Mouse (Mus musculus) hindbrain, embryonic 11.5 days (tissue): ENCODE data around the gene Ccdc84. TPM values are rescaled to one million over a fixed set of nuclear protein-coding genes. Genes with fewer than 3 reads are reported as not detected.
"Not testable (repeated sequence)": the region's sequence is repeated elsewhere in the genome, so short reads cannot be mapped to it uniquely, and the experiment has no call there.

Experiments used
- ATAC-seq: fragments of 200-750 bp; cut with Nextera tagmentation; 2 replicates; pipeline ENCODE4 v1.8.0; 2017; ENCODE audit warnings: mild to moderate bottlenecking, moderate TSS enrichment, moderate library complexity; ENCODE audit not compliant: low FRiP score
- DNase-seq: peaks from one replicate; pipeline ENCODE4 v3.0.0-alpha.2; 2015; ENCODE audit warnings: low spot score
- H3K27ac ChIP-seq: fragments of 300-500 bp; sonication (generic); 2 replicates; pipeline ENCODE4 v1.5.1; 2014; ENCODE audit warnings: mild to moderate bottlenecking, low read depth, low read length
- H3K27me3 ChIP-seq: fragments of 300-500 bp; sonication (generic); 2 replicates; pipeline ENCODE4 v1.6.1; 2014; ENCODE audit warnings: mild to moderate bottlenecking, low read length, moderate library complexity, mixed read lengths; ENCODE audit not compliant: control insufficient read depth, insufficient read depth
- H3K36me3 ChIP-seq: fragments of 300-500 bp; sonication (generic); 2 replicates; pipeline ENCODE4 v1.6.1; 2014; ENCODE audit warnings: mild to moderate bottlenecking, low read length, moderate library complexity, mixed read lengths; ENCODE audit not compliant: control insufficient read depth, insufficient read depth
- H3K4me1 ChIP-seq: fragments of 300-500 bp; sonication (generic); replicated peaks from 2 replicates; pipeline ENCODE4 v1.6.1; 2014; ENCODE audit warnings: low read length, mixed read lengths; ENCODE audit not compliant: control insufficient read depth, insufficient read depth
- H3K4me2 ChIP-seq: fragments of 300-500 bp; sonication (generic); replicated peaks from 2 replicates; pipeline ENCODE4 v1.6.1; 2014; ENCODE audit warnings: mild to moderate bottlenecking, low read depth, low read length
- H3K4me3 ChIP-seq: fragments of 300-500 bp; sonication (generic); 2 replicates; pipeline ENCODE4 v1.5.1; 2014; ENCODE audit warnings: low read depth, low read length
- H3K9ac ChIP-seq: fragments of 300-500 bp; sonication (generic); 2 replicates; pipeline ENCODE4 v1.6.1; 2014; ENCODE audit warnings: low read depth, low read length
- H3K9me3 ChIP-seq: fragments of 300-500 bp; sonication (generic); 2 replicates; pipeline ENCODE4 v1.6.1; 2016; ENCODE audit warnings: low read length; ENCODE audit not compliant: control insufficient read depth
- WGBS: fragments of 180-500 bp; shearing (Covaris S2); extraction: QIAGEN DNeasy Blood & Tissue Kit; methylation state at CpG from one replicate; pipeline ENCODE4 v1.1.7; 2014; 5-methylcytosine and 5-hydroxymethylcytosine counted together
- polyA plus RNA-seq: library from polyadenylated mRNA; unstranded; fragments of >200 nt; fragmentation: Nextera tagmentation; extraction: Ambion mirVana; gene quantifications from 2 replicates; pipeline ENCODE4 v1.2.1, GENCODE M21; 2014

Ccdc84 gene
- polyA plus RNA-seq, 1 experiment from 2014 or later, result 22.0 TPM

DNA sequence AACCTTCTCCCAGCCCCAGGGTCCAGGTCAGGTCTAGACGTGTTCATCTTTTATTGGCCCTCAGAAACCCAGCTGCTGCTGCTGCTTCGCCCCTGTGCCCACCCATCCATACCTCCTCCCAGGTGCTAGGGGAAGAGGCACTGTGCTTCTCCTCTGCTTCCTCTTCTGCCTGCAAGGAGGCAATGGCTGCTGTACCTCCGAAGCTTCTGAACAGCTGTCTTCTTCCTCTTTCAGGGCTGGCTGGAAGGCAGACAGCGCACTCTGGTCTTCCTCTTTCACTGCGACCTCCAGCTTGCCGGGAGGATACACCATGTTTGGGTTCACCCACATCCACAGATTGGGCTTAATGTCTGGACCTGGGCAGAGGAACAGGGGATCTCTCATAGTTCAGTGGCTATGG lies 17.4 kb upstream of the Ccdc84 start:
- ATAC-seq (no peak), DNase-seq (no peak)
- Histone ChIP-seq H3K27me3 (no peaks in the 10 kb centered on the region), H3K4me3 (no peak overlapping the region), H3K27ac (no peak overlapping the region), H3K9me3 (no peaks in the 10 kb centered on the region), H3K4me1 (no peaks in the 10 kb centered on the region), H3K4me2 (no peak overlapping the region), H3K9ac (no peak overlapping the region), H3K36me3 (no peaks in the 10 kb centered on the region)
- WGBS, result 81% methylated on average over 6 of the region's 6 CpGs

GRCm38 (mm10) chr9:44432577-44433185 lies 14.3 kb upstream of the Ccdc84 start:
- DNase-seq (no peak), ATAC-seq (no peak)
- Histone ChIP-seq H3K4me3 (no peak overlapping the region), H3K9ac (no peak overlapping the region), H3K27me3 (no peaks in the 10 kb centered on the region), H3K36me3 (no peaks in the 10 kb centered on the region), H3K27ac (no peak overlapping the region), H3K4me1 (no peaks in the 10 kb centered on the region), H3K9me3 (no peaks in the 10 kb centered on the region), H3K4me2 (no peak overlapping the region)
- WGBS, result 53% methylated on average over 5 of the region's 5 CpGs

GRCm38 (mm10) chr9:44423576-44423975 lies 5.2 kb upstream of the Ccdc84 start:
- WGBS, result 86% methylated on average over 4 of the region's 4 CpGs
- no peaks in the 10 kb centered on the region for H3K36me3 ChIP-seq

DNA sequence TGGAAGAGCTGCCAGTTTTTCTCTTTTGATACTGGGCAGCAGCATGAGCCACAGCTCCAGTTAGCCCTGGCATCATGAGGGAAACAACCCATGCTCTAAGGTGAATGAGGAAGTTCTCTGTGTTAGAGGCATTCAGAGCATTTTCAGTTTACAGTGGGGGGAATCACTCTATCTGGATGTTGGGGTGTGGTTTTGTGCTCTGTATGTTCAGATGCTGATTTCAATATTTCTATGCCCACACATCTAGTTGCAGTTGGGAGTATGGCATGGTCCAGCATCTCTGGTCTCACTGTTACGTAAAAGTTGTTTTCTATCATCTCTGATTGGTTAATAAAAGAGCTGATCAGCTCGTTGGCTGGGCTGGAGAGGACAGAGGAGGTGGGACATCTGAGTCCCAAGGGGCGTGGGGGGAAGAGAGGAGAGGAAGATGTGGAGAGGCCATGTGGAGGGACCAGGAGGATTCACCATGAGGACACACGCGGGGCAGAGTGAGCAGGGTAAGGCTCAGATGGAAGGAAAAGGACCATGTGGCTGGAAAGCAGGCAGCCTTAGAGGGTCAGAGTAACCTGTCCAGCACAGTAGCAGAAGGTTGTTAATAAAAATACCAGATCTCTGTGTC lies 2.0 kb upstream of the Ccdc84 start:
- no peaks in the 10 kb centered on the region for H3K4me1 ChIP-seq
- H3K4me2 ChIP-seq, result no peak overlapping the region
- H3K9me3 ChIP-seq, result no peaks in the 10 kb centered on the region
- H3K4me3 ChIP-seq, result no peak overlapping the region
- DNase-seq (no peak), ATAC-seq (no peak)
- H3K36me3 ChIP-seq, result no peaks in the 10 kb centered on the region
- H3K27ac ChIP-seq, result no peak overlapping the region
- H3K27me3 ChIP-seq, result no peaks in the 10 kb centered on the region
- H3K9ac ChIP-seq, result no peak overlapping the region
- 78% methylated on average over 5 of the region's 5 CpGs for WGBS

More at GRCm38 (mm10) chr9:44423576-44423975, 5.2 kb upstream of the Ccdc84 start:
- no peak overlapping the region for H3K4me2 ChIP-seq
- no peaks in the 10 kb centered on the region for H3K27me3 ChIP-seq
- H3K27ac ChIP-seq, result no peak overlapping the region
- ATAC-seq (no peak), DNase-seq (no peak)
- H3K9ac ChIP-seq, result no peak overlapping the region
- H3K4me3 ChIP-seq, result no peak overlapping the region
- H3K9me3 ChIP-seq, result no peaks in the 10 kb centered on the region
- no peaks in the 10 kb centered on the region for H3K4me1 ChIP-seq

DNA sequence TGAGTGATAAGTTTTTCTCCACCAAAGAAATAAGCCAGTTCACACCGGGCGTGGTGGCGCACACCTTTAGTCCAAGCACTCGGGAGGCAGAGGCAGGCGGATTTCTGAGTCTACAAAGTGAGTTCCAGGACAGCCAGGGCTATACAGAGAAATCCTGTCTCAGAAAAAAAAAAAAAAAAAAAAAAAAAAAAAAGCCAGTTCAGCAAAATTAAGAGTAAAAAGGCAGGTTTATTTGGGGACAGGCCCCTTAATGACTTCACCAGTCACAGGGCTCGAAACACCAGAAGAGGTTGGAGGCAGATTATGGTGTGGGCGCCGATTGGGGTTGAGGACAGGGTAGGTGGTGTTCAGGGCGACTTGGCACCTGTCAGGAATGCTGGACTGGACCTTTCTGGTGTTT lies 1.4 kb upstream of the Ccdc84 start:
- H3K4me1 ChIP-seq, H3K27ac ChIP-seq, H3K4me3 ChIP-seq, H3K9ac ChIP-seq, ATAC-seq, DNase-seq, H3K4me2 ChIP-seq, H3K9me3 ChIP-seq, H3K36me3 ChIP-seq, H3K27me3 ChIP-seq: not testable (repeated sequence)
- 93% methylated on average over 9 of the region's 9 CpGs for WGBS

DNA sequence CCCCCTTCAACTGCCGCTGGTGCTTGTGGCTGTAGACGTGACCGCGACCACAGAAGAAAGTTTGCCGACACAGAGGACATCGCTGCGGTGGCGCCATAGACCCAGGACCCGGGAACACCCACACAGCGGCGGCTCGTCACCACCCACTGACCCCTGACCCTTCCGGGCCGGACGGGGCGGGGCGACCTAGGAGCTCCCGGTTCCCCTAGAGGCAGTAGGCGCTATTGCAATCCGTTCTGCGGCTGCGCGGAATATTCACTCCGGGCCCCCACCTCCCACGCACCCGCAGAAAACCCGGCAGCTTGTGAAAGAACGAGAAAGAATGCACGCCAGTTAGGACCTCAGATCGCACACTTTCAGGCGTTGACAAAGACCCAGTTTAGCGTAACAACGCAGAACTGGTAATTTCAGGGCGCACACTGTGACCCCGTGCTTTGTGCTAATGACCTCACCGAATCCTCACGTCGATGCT lies 441 bp downstream of the Ccdc84 start:
- Histone ChIP-seq H3K9me3 (no peaks in the 10 kb centered on the region), H3K4me1 (no peaks in the 10 kb centered on the region), H3K9ac (peak overlapping the region; percentile 70), H3K4me3 (peak overlapping the region; percentile 70), H3K4me2 (peak overlapping the region; percentile 69), H3K27ac (0 out of 2 replicates have a peak overlapping the region, but pooled peaks have one; percentile 60), H3K27me3 (no peaks in the 10 kb centered on the region), H3K36me3 (no peaks in the 10 kb centered on the region)
- ATAC-seq (peak; percentile 92), DNase-seq (peak; percentile 97)
- WGBS, result under 1% methylated on average over 38 of the region's 38 CpGs

- peak overlapping the region; percentile 70 for H3K9ac ChIP-seq
- ATAC-seq (peak; percentile 73), DNase-seq (peak; percentile 25)
- peak overlapping the region; percentile 69 for H3K4me2 ChIP-seq
- H3K27ac ChIP-seq, result 0 out of 2 replicates have a peak overlapping the region, but pooled peaks have one; percentile 39
- peak overlapping the region; percentile 70 for H3K4me3 ChIP-seq
- no peaks in the 10 kb centered on the region for H3K9me3 ChIP-seq
- WGBS, result 7% methylated on average over 26 of the region's 26 CpGs
- no peaks in the 10 kb centered on the region for H3K4me1 ChIP-seq
- no peaks in the 10 kb centered on the region for H3K27me3 ChIP-seq
- H3K36me3 ChIP-seq, result peaks cover 2% of the 10 kb centered on the region; the same call in 1 of the 2 replicates
These were observed 1.0 kb downstream of the Ccdc84 start for GRCm38 (mm10) chr9:44417156-44417891.

- H3K4me1 ChIP-seq, result no peaks in the 10 kb centered on the region
- H3K36me3 ChIP-seq, result peaks cover 8% of the 10 kb centered on the region; the same call in 1 of the 2 replicates
These were observed 5.6 kb downstream of the Ccdc84 start for GRCm38 (mm10) chr9:44412781-44413180.

More at GRCm38 (mm10) chr9:44412781-44413180, 5.6 kb downstream of the Ccdc84 start:
- Histone ChIP-seq H3K4me3 (no peak overlapping the region), H3K27ac (no peak overlapping the region), H3K9me3 (no peaks in the 10 kb centered on the region), H3K9ac (no peak overlapping the region), H3K4me2 (no peak overlapping the region), H3K27me3 (no peaks in the 10 kb centered on the region)
- WGBS, result 79% methylated on average over 2 of the region's 2 CpGs
- no peak for ATAC-seq
- no peak for DNase-seq
